Mouse (Mus musculus) common myeloid progenitor, adult 5-6 weeks (primary cell): Measurements from ENCODE around the gene Moap1. TPM values are rescaled to one million over a fixed set of nuclear protein-coding genes. Genes with fewer than 3 reads are reported as not detected.

Experiments
- ATAC-seq: replicated peaks from 2 replicates; pipeline ENCODE4 v1.8.0; 2016; ENCODE audit warnings: low read depth, mild to moderate bottlenecking, moderate TSS enrichment, inconsistent platforms; ENCODE audit not compliant: poor library complexity, severe bottlenecking
- total RNA-seq: library from RNA; stranded (forward); fragments of 200-1000, 187-1606 nt; gene quantifications from 2 replicates; pipeline ENCODE4 v1.2.3, GENCODE M21; 2017

The Moap1 gene
- 5.5 and 11.6 TPM in 2 replicates for total RNA-seq

DNA sequence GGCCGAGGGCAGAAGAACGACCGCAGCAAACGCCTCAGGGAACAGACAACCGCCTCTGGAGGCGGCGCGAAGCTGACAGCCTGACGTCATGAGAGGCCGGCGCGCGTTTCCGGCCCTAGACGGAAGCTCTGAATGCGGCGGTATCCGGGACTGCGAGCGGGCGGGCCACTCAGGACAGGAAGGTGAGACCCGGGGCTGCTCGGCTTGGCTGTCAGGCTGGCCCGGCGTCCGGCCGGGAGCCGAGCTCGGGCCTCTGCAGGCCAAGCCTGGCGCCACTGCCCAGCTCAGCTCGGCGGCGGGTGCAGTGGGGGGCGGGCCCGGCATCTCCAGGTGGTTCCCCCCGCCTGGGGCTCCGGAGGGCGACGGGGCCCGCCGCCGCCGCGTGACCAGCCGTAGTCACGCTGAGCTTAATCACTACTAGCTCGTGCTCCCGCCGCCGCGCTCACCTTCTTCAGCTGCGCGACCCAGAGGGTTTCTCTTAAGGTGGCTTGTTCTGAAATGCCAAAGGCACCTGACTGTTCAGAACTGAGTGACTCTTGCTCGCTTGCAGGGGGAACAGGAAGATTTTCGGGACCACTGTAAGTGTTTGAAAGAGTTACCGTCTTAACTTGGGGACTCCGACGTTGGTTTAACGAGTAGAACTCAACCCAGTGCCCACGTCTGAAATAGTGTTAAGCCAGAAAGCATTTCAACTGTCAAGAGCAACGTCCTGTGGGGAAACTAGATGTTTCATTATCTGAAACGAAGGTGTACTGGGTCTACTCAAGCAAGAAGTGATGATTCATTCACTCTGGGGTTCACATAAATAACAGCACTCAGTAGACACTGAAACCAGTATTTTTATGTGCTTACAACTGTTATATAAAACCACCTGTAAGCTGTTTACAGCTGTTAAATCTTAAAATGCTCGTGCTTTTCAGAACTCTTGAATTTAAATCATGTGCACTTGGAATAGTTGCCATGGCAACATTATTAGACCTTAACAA, at the start of gene Moap1, which contains the start of gene Tmem251:
Moap1 (minus strand) TSS at position 73 of the 986 bp plus-strand sequence.
Tmem251 (plus strand) TSS at position 174 of the 986 bp plus-strand sequence.
- peak; percentile 86 for ATAC-seq

DNA sequence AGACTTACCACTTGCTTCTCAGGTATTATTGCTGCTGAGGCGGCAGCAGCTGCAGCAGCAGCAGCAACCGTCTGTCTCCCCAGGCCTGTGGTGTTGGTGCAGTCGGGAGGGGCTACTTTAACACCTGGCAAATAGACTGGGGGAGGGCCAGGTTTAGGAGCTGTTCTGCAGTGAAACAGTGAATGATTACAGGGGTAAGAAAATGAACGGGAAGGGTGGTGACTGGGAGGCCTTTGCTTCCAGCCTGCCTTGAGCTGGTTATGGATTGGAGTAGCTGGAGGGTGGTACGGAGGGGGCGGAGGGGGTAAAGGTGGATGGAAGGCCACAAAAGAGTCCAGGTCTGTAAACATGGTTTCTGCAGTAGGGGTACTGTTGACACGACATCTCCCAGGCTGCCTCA, 44.5 kb upstream of the Moap1 start:
- ATAC-seq = no peak

DNA sequence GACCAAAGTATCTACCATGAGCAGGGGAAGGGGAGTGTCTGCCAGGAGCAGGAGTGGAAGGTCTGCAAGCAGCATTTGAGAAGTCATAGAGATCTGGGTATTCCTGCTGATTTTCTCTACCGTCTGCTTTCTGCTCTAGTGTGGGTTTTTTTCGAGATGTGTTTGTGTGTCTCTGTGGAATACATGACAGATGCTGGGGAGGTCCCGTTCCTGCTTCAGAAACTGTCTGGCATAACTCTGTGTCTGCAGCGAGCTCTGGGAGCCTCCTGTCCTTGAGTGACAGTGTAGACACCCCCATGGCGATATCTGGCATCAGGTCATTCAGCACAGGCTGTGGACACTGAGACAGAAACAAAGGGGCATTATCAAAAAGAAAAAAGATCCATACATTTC, 42.1 kb upstream of the Moap1 start:
- no peak for ATAC-seq

DNA sequence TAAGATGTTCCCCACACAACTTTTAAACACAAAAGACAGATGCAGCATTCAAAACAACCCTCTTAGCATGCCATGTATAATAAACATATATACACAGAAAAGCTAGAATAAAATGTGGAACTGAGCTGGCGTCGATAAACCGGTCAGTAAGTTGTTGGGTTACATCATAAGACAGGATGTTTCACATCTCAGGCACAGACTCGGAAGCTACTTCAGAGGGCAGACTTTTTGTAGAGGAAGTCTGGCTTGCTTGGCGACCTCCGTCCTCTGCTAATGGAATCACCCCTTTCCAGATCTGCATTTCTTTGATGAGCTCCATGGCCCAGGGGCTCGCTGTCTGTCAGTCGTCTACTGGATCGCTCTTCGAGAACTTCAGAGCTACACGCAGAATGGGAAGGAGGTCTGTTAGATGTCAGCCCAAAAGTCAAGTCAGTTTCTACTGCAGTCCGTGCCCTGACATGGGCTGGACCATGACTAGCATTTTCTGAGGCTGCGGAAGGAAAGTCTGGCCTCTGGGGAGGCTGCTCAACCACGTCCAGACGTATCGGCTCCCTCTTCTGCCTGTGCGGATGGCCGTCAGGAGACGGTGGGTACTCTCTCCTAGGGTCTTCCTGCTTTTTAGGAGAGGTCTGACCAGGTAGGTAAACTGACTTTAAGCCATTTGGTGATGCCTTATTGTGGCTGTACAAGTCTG, 41.6 kb upstream of the Moap1 start:
- ATAC-seq = no peak

DNA sequence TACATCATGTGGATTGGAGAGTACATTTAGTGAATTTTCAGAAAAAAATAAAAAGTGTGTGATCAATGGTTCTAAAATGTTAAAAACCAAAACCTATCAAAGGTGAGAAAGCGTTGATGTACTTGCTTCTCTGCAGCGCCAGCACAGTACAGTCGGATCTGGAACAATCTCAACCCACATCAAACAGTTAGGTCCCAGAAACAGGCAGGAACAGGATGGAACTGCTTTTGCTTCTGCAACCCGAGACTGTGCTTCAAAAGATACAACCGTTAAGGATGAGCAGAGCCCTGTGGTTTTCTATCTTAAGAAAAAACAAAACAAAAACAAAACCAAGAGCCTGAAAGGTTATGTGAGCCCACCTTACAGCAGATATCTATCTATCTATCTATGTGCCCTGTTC, 39.4 kb upstream of the Moap1 start:
- no peak for ATAC-seq

DNA sequence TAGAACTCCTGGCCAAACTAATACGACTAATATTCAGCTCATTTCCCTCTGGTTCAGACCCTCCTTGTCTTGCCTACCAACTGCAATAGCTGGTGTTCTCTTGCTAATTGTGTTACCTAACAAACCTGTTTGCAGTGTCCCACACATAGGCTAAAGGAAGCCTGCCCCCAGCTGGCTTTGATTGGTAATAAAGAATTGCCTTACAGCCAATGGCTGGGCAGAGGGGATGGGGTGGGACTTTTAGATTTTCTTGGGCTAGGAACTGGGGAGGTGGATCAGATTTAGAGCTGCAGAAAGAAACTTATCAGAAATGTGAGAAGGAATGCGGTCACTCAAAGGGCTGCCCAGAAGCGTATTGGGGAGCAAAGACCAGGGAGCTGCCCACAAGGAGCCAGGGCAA, 36.0 kb upstream of the Moap1 start:
- ATAC-seq = peak; percentile 48; the same call in 1 of the 2 replicates

DNA sequence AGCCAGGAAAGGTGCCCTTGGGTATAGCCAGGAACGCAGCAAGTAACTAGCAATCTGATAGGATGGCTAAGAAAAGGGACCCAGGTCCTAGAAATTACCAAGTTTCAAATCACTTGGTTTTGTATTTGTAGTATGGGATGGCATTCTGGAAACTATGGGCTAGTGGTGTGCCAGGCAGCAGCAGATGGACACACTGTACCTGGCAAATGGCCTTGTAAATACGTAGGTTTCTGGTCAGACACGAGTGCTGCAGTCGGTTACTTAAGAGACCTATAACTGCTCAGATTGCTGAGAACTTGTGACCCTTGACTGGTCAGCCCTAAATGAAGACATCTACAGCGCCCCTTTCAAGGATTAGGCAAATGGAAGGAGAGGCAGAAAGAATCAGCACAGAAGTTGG, 34.7 kb upstream of the Moap1 start:
- no peak for ATAC-seq

DNA sequence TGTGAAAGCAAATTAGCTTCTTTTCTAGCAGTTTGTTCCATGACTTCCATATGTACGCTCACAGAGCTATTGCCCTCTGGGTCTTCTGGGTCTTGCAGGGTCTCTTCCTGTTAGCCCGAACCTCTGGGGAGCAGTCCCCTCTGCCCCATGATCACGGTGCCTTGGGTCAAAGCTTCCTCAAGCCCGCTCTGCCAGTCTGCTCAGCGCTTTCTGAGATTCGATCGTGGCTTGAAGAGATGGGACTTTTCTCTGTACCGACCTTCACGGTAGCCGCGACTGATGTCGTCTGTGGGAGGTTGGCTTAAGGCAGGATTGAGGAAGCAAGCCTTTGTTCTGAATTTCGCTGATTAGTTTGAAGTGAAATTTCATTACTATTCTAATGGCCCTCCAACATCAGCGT, 32.6 kb upstream of the Moap1 start:
- ATAC-seq = no peak

DNA sequence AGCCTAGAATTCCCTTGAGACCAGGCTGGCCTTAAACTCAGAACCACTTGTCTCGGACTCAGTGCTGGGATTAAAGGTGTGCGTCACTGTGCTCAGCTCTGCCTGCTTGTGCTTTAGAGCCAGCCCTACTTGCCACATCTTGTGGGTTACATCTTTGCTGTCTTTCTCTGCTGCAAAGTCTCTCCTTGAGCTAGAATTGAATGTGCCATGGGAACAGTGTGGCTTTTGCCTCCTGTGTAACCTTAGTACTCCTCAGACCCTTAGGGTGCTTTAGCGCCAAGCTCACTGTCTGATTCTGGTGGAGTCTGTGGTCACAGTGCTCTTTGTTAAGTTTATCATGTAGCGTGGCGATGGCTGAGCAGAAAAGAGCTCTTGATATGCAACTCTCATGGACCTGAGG, 29.2 kb upstream of the Moap1 start:
- ATAC-seq = no peak

DNA sequence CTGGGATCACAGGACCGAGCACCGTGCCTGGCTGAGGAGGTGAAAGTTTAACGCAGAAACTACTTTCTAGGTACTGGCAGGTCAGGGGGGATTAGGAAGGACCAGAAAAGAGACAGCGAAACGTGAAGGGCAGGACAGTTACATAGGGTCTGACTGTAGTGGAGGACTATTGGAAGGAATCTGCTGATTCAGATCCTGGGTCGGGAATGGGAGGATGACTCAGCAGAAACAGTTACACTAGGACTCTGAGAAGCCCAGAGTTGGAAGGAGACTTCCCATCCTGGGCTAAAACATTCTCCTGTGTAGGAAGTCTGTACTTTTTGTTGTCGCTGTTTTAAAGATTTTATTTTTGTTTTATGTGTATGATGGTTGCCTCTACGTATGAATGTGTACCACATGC, 28.1 kb upstream of the Moap1 start:
- ATAC-seq = no peak

DNA sequence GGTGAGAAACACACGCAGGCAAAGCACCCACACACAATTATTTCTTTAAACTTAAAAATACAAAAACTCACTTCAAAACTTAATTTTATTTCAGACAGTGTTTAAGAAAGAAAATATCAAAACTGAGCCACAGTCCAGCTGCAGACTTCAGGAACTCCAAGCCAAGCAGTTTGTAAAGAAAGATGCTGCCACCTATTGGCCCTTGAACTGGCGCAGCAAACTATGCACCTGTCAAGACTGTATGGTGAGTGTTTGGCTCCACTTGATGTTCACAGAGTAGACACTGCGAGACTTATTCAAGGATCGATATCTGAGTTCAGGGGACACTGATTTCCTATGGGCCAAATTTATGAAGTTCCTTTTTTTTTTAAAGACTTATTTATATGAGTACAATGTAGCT, 25.5 kb upstream of the Moap1 start:
- no peak for ATAC-seq

DNA sequence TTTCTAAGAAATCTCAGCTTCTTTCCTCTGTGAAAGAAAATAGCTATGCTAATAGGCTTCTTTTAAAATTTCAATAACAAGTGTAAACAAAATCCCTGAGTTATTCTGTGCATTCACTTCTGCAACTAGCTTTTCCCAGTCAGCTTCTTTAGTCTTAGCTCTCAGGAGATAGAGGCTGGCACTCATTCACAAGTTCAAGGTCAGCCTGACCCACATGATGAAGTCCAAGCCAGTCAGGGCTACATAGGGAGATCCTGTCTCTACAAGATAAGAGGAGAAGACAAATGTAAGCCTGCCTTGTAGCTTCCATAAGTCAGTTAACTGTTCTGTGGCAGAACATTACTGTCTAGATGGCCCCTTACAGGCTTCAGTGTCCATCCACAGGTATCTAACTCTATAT, 20.2 kb upstream of the Moap1 start:
- ATAC-seq = no peak

DNA sequence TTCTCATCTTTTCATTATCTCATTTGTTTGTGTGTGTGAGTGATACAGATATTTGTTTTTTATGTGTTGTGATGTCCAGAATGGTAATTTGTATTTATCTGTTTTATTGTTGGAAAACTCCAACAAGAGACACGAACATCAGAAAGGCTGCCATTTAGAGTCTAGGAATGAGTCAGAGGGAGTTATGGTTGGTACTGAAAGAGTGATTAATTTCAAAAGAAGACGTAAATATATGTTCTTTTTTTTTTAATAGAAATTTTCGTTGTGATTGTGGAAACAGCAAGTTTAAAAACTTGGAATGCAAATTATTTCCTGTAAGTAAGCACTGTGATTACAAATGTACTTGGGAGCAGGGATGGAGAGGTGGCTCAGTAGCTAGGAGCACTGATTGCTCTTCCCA, 18.2 kb upstream of the Moap1 start:
- no peak for ATAC-seq

DNA sequence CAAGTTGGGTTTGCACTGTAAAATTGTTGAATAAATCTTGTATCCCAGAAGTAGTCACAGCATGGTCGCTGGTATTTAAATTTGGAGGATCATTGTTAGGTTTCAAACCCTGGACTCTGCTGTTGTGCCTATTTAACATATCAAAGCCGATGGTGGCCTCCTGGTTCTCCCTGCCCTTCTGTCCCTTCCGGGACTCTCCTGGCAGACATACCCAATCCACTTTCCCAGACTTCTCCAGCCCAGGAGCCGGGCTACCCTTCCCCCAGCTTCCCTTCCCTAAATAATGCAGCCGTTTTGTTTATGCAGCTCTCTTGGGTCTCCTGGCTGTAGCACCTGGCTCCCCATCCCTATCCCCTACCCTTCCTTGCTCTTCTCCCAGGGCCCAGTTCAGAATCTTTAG, 15.5 kb upstream of the Moap1 start:
- no peak for ATAC-seq

DNA sequence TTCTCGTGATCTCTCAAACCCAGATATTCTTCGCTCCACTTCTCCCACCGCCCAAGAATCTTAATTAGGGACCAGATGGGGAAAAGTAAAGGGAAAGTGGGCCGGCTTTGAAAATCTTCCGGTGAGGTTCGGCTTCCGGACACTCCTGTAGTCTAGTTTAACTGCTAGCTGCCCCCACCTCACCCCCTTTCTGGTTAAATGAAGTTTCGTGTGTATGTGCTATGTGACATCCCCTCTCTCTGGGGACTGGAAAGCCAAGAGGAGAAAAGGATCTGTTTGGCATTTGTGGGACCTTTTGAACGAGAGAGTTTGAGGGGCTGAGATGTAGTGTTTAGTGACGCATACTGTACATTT, 14.9 kb upstream of the Moap1 start, which contains the start of gene Gm20604:
Gm20604 (minus strand) TSS at position 270 of the 354 bp plus-strand sequence.
- ATAC-seq = no peak

DNA sequence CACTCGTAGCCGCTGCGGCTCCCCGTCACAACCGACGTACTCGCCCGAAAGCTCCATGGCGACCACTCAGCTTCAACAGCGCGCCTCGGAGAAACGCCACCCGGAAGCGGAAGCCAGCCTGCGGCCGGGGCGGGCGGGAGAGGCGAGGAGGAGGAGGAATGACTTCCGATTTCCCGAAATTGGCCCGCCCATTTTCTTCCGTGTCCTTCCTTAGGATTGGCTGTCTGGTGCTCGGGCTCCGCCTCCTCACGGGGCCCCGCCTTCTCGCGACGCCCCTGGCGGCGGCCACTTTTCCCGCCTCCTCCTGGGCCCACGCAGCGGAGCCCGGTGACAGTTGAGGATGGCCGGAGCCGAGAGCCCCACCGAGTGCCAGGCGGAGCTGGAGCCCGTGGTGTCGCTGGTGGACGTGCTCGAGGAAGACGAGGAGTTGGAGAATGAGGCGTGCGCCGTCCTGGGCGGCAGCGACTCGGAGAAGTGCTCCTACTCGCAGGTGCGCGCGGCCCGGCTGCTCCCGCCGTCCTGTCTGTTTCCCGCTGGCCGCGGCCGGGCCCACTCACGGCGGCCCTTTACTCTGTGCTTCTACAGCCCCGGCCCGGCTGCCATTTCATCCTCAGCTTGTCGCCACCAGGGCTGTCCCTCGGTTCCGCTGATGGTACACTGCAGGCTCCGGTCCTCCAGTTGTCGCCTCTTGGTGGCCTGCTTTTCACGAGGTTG, 14.4 kb upstream of the Moap1 start, which contains the start of the genes Gm28051, Gon7 and Ubr7:
Gm28051 (minus strand) TSS at position 77 of the 714 bp plus-strand sequence.
Gon7 (minus strand) TSS at position 115 of the 714 bp plus-strand sequence.
Ubr7 (plus strand) TSS at position 279 of the 714 bp plus-strand sequence.
- ATAC-seq = peak; percentile 94

DNA sequence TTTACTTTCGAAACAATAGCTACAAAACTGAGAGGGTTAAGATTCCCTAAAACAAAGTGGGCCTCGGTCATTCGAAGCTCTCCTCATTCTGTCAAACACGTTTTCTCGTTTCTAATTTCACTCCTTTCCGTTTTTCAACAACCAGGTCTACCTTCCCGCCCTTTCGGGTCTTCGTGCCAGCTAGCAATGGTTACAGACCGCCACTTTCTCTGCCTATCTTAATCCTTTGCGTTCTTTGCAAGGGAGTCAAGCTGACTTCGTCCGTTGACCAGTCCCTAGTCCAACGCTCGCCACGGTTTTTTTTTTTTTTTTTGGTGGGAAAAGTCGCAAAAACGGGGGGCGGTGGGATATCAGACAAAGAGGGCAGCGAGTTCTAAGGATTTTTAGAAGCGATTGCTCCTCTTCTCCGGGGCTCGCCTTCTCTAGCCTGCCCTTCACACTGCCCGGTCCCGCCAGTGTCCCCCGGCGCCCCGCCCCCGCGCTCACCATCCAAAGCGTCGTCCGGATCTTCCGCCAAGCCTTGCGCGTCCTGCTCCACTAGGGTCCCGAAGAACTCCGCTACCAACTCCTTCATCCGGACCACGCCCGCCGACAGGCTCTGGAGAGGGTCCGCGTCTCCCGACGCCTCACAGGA, 13.7 kb upstream of the Moap1 start:
- ATAC-seq = no peak

DNA sequence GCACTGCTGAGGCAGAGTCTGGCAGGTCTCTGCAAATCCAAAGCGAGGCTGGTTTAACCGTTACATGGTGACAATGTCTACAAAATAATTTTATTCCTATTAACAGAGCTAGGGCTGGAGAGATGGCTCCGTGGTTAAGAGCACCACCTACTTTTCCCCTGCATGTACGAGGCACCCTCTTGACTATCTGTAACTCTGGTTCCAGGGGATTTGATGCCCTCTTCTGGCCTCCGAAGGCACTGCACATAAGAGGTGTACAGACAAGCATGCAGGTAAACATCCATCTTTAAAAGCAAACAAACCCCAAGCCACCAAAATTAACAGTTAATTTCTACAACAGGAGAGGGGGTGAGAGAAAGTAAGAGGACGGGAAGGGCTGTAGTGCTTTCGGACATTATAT, 12.8 kb upstream of the Moap1 start:
- no peak for ATAC-seq

DNA sequence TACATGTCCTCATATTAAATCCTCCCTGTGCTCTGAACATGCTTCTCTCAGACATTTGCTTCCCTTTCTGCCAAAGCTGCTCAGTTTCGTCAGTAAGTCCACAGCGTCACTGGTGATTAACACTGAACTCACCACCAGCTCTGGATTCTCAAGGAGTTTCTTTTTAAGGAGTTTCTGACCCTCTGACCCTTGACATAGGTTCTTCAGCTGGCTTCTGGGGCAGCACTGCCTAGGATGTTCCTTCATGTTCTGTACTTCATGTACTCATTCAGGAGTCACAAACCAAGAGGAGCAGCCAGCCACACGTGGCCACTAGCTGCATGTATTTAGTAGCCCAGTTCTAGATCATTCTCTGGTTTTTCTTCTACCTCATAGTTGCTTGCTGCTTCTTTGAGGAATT, 4.8 kb upstream of the Moap1 start:
- ATAC-seq = no peak

DNA sequence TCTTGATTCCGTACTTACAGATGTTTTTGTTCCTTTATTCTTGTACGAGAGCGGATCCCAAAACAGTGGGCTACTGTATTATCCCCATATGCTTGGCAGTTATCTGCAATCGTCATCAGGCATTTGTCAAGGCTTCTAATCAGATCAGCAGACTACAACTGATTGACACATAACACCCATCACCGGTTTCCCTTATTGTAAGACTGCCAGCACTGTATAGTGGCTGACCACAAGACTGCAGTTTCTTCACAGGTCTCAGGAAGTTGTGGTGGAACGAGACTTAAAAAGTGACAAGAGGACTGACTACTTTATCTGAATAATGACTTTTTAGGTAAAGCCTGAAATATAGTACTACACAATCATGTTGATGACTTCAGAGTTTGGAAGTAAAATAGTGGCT, 1.4 kb upstream of the Moap1 start:
- ATAC-seq = peak; percentile 70
